Mouse (Mus musculus): ENCODE measurements around the gene Gm17332.
"Not testable (repeated sequence)": the region's sequence is repeated elsewhere in the genome, so short reads cannot be mapped to it uniquely, and the experiment has no call there.

The Gm17332 gene

GRCm38 (mm10) chr11:31182362-31182761, at the start of gene Gm17332:
Gene Gm17332, minus strand, starts transcription at chr11:31182462.
- DNase-seq, result no peak

- no peak for DNase-seq
Observed at GRCm38 (mm10) chr11:31229966-31230365, 47.7 kb upstream of the Gm17332 start.

- DNase-seq, result no peak
Observed at GRCm38 (mm10) chr11:31225359-31225758, 43.1 kb upstream of the Gm17332 start.

GRCm38 (mm10) chr11:31218009-31218408, 35.7 kb upstream of the Gm17332 start:
- no peak for DNase-seq

DNA sequence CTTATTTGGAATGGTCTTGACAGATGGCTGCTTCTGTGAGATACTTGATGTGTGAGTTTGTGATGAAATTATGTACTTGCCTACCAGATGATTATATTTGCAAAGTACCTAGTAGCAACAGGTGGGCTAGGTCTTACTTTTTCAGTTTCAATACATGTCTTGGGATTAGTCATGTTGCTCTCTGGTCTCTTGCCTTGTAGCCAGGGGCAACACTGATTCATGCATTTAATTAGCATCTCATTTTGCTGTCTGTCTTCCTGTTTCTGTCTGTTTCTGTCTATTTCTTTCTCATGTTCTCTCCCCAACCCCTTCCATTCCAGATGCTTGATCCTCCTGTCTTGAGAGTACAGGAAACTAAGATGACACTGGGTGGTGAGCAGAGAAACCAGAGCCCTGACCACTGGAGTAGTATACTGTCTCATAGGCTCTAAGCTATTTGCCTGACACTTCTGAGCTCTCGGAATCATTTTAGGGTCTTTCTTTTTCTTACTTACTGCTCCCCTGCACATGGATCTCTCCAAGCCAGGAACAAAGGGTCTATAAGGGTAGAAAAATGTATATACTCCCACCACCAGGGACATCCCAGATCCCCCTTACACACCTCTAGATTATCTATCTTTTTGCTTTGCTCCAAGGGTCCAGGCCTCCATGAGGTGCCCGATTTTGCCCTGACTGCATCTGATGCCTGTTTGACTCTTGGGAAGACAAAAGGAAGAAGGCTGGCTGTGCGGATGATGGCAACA, 13.5 kb upstream of the Gm17332 start:
- DNase-seq, result no peak

DNA sequence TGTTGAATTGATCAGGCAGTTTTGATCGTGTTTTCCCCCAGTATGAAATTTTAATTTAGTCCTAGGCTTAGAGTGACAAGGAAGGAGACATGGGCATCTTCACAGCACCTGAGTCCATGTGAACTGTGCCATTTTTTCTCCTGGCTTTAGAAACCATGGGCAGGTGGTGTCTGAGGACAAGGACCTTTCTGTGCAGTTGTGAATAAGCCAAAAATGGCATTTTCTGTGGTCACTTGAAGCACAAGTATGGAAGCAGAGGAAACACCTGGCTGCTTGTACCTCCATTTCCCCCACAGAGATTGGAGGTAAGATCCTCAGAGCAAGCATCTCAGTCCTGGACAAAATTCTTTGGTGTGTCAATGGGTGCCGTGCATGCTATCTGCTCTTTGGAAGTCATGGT, 12.5 kb upstream of the Gm17332 start:
- no peak for DNase-seq

- DNase-seq, result no peak
Observed at GRCm38 (mm10) chr11:31170052-31170646, 12.1 kb downstream of the Gm17332 start.

DNA sequence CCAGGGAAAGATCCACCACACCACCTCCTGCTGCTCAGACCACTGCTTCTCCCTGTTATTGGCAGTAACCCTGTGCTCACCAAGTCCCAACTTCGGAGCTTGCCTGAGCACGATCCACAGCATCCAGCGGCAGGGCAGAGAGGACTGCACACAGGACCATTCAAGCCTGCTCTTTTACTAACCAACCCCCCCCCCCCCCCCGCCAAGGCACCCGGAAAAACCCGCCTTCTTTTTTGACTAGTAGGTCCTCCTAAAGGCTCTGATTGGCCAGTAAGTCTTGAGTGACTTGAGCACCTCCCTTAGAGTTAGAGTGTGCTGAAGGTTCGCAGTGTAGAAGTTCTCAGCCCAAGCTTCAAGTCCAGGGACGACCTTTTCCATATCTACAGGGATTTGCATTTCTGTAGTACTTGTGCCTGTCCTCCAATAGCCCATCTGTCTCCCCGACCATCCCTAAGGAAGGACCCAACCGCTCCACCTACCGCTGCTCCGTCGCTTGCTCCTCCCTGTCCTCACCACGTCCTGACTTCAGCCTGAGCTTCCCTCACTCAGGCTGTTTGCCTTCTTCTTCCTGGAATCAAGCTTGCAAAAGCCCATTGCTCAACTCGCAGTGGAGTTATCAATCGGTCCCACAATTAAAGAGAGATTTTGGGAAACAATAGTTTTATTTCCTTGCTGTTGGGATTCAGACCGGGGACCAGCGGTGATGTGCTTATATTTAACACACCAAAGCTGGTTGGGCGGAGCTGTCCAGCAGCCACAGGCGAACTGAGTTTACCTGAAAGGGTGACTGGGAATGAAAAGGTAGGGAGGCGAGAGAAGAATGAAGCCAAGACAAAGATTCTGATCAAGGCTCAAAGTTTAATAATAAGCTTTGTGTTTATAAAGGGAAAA, 12.9 kb downstream of the Gm17332 start:
- DNase-seq, result no peak

GRCm38 (mm10) chr11:31168831-31169160, 13.5 kb downstream of the Gm17332 start:
- no peak for DNase-seq

GRCm38 (mm10) chr11:31157021-31157420, 25.2 kb downstream of the Gm17332 start:
- DNase-seq, result no peak

DNA sequence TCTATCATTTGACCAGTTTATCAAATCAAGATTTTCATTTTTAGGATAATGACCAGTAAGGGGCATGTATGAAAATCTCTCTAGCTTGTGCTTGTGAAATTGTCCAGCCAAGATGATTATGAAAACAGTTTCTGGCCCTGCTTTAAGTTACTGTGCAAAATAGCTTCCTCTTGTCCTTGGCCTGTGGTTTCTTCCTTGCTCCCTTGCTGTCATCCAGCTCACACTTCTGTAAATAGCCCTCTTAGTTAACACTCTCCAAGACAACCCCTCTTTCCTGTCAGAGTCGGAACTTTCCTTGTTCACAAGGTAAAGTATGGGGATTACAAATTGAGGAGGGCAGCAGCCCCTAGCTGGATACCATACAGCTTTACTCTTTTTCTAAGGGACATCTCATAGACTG, 43.9 kb downstream of the Gm17332 start:
- DNase-seq, result not testable (repeated sequence)

- not testable (repeated sequence) for DNase-seq
Observed at GRCm38 (mm10) chr11:31134824-31135223, 47.4 kb downstream of the Gm17332 start.

DNA sequence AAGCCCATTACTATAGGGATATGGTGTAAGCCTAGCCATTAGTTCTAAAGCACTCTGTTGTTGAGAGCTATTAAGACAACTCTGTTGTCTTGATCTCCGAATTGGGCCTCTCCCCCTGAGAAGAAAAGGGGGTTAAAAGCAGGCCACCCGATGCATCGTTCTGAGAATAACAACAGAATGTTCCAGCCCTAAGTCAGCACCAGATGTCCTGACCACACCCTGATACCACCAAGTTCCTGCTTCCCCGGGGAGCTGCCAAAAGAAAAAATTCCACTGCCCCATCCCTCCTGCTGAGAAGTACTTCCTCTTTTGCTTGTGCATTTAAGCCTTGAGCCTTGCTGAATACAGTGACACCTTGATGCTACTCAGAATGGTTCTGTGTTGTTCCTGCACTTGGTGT, 48.5 kb downstream of the Gm17332 start:
- DNase-seq, result not testable (repeated sequence)
